Comparison of ENCODE assay signal across 11 mouse cellular contexts in genomic region chr10:117118421-117118831, GRCm38 (mm10). TPM values are rescaled to one million over a fixed set of nuclear protein-coding genes. Genes with fewer than 3 reads are reported as not detected.
A peak's percentile ranks its signal among the peaks of the same experiment; 100 is the strongest.
DNase-seq lines count a peak whose midpoint lies in the region; ATAC-seq and TF ChIP-seq lines count a peak whose summit lies in the region.
"Had no signal": no experiment of that assay in that cellular context is flagged by ENCODE, and none has a peak within 500 bp of the region (broad histone marks: within the 10 kb centered on the region; RNA-seq: fewer than 3 reads in every experiment).

No protein-coding gene starts in this region.

- no peak for ATAC-seq in heart, embryonic 13.5 days (ENCODE audit: extremely low read depth, insufficient number of reproducible peaks, low FRiP score, low TSS enrichment)
- peak; percentile 81 for ATAC-seq in CD4-positive, CD25-positive, alpha-beta regulatory T cell, adult 4 months
- ATAC-seq in heart, postnatal 0 days (ENCODE audit: insufficient read depth, low read depth), result no peak
- ATAC-seq in forebrain, embryonic 14.5 days, result no peak
- ATAC-seq: midbrain, embryonic 16.5 days had no signal

- H3K4me2 ChIP-seq in heart, embryonic 13.5 days, result 0 out of 2 replicates have a peak overlapping the region, but pooled peaks have one; percentile 4
- H3K4me2 ChIP-seq in heart, postnatal 0 days (ENCODE audit: low read depth, low read length), result peak overlapping the region; percentile 33; the same call in 1 of the 2 replicates
- H3K4me2 ChIP-seq in forebrain, embryonic 14.5 days (ENCODE audit: low read length), result no peak overlapping the region
- H3K4me2 ChIP-seq: forebrain, embryonic 12.5 days had no signal

- H3K36me3 ChIP-seq in heart, embryonic 13.5 days, result peaks cover 5% of the 10 kb centered on the region
- no peaks in the 10 kb centered on the region for H3K36me3 ChIP-seq in heart, postnatal 0 days (replicated peaks; ENCODE audit: control insufficient read depth, insufficient read depth, low read length)
- H3K36me3 ChIP-seq in forebrain, embryonic 14.5 days (ENCODE audit: control insufficient read depth, insufficient read depth, low read length), result peaks cover 4% of the 10 kb centered on the region; the same call in 1 of the 2 replicates
- H3K36me3 ChIP-seq: forebrain, embryonic 12.5 days had no signal

- no peaks in the 10 kb centered on the region for H3K27me3 ChIP-seq in heart, embryonic 13.5 days (replicated peaks)
- H3K27me3 ChIP-seq in heart, postnatal 0 days (ENCODE audit: control insufficient read depth, insufficient read depth, low read length), result no peaks in the 10 kb centered on the region
- no peaks in the 10 kb centered on the region for H3K27me3 ChIP-seq in forebrain, embryonic 14.5 days (replicated peaks; ENCODE audit: control insufficient read depth, insufficient read depth, low read length)
- H3K27me3 ChIP-seq: forebrain, embryonic 12.5 days had no signal

- peaks cover 61% of the 10 kb centered on the region for H3K4me1 ChIP-seq in heart, embryonic 13.5 days
- H3K4me1 ChIP-seq in heart, postnatal 0 days (ENCODE audit: control insufficient read depth, insufficient read depth), result peaks cover 49% of the 10 kb centered on the region
- no peaks in the 10 kb centered on the region for H3K4me1 ChIP-seq in forebrain, embryonic 14.5 days (ENCODE audit: control insufficient read depth, insufficient read depth, low read length)

- TF ChIP-seq EP300 in heart, postnatal 0 days (IDR thresholded peaks at IDR 0.05; ENCODE audit: low read depth), result 0 out of 2 replicates have a peak, but pooled peaks have one; percentile 33

- H3K27ac ChIP-seq in heart, embryonic 13.5 days (replicated peaks), result peak overlapping the region; percentile 73
- H3K27ac ChIP-seq in heart, postnatal 0 days (ENCODE audit: low read depth), result peak overlapping the region; percentile 73
- no peak overlapping the region for H3K27ac ChIP-seq in forebrain, embryonic 14.5 days (ENCODE audit: low read depth, low read length)
- H3K27ac ChIP-seq: forebrain, embryonic 12.5 days had no signal

- no peak for TF ChIP-seq CTCF in heart, postnatal 0 days (IDR thresholded peaks at IDR 0.05; ENCODE audit: low read depth)

- no peak for DNase-seq in heart, adult 9 months (ENCODE audit: low spot score in 2 of 2)
- no peak for DNase-seq in heart, postnatal 0 days (ENCODE audit: low spot score)
- peak; percentile 54 to 68 for DNase-seq in thymus, adult 18-20 months
- no peak for DNase-seq in left cerebral cortex, adult 8-10 months (ENCODE audit: low spot score in 2 of 2)
- DNase-seq in forebrain, embryonic 14.5 days (ENCODE audit: low spot score), result no peak
- DNase-seq in ovary, postnatal 10 days (ENCODE audit: low spot score), result no peak
- DNase-seq: cerebellum, adult 11 months had no signal

- H3K9me3 ChIP-seq in heart, embryonic 13.5 days, result no peaks in the 10 kb centered on the region
- no peaks in the 10 kb centered on the region for H3K9me3 ChIP-seq in heart, postnatal 0 days (replicated peaks; ENCODE audit: control insufficient read depth, low read length)
- H3K9me3 ChIP-seq in forebrain, embryonic 14.5 days (replicated peaks; ENCODE audit: control insufficient read depth, low read length), result no peaks in the 10 kb centered on the region
- H3K9me3 ChIP-seq: forebrain, embryonic 12.5 days had no signal

- H3K4me3 ChIP-seq in heart, embryonic 13.5 days, result no peak overlapping the region
- H3K4me3 ChIP-seq in heart, postnatal 0 days (ENCODE audit: low read depth, low read length), result no peak overlapping the region
- no peak overlapping the region for H3K4me3 ChIP-seq in forebrain, embryonic 14.5 days (ENCODE audit: low read depth, low read length)
- H3K4me3 ChIP-seq: forebrain, embryonic 12.5 days had no signal

- WGBS in heart, embryonic 13.5 days, result 51% methylated on average over 7 of the region's 7 CpGs
- 24% methylated on average over 7 of the region's 7 CpGs for whole genome bisulfite sequencing in heart, postnatal 0 days
- WGBS in forebrain, embryonic 14.5 days, result 82% methylated on average over 7 of the region's 7 CpGs

- H3K9ac ChIP-seq in heart, embryonic 13.5 days, result no peak overlapping the region; the same call in 1 of the 2 replicates
- no peak overlapping the region for H3K9ac ChIP-seq in heart, postnatal 0 days (replicated peaks; ENCODE audit: low read depth, low read length)
- no peak overlapping the region for H3K9ac ChIP-seq in forebrain, embryonic 14.5 days (ENCODE audit: low read length)
- H3K9ac ChIP-seq: forebrain, embryonic 12.5 days had no signal

RNA-seq across cellular contexts. Expression of gene Frs2, which starts 29.9 kb away (rescaled TPM):
- polyA plus RNA-seq in heart, embryonic 13.5 days (2015; fragmentation: Nextera tagmentation; extraction: Ambion mirVana), result 14.7 and 16.2 TPM in 2 replicates
- 1 to 10 TPM; 8.4 to 9.3 TPM for polyA plus RNA-seq in CD4-positive, CD25-positive, alpha-beta regulatory T cell, adult 4 months (2017; shearing (Covaris generic))
- 13.2 and 14.1 TPM in 2 replicates for total RNA-seq in heart, postnatal 0 days (2014; rRNA removed; ENCODE audit: low replicate concordance)
- 12.8 and 13.6 TPM in 2 replicates for polyA plus RNA-seq in heart, postnatal 0 days (2015; fragmentation: Nextera tagmentation; extraction: Ambion mirVana)
- 10 to 100 TPM; 36.9 to 39.4 (median 38.6) TPM for total RNA-seq in left cerebral cortex, adult 8-10 months (2022)
- polyA plus RNA-seq in forebrain, embryonic 14.5 days (2014; fragmentation: Nextera tagmentation; extraction: Ambion mirVana), result 27.2 and 28.5 TPM in 2 replicates

RNA-seq across cellular contexts. Expression of gene Cct2, which starts 54.8 kb away (rescaled TPM):
- 171 and 188 TPM in 2 replicates for polyA plus RNA-seq in heart, embryonic 13.5 days (2015; fragmentation: Nextera tagmentation; extraction: Ambion mirVana)
- polyA plus RNA-seq in CD4-positive, CD25-positive, alpha-beta regulatory T cell, adult 4 months (2017; shearing (Covaris generic)), result 100 to 1,000 TPM; 185 to 226 TPM
- total RNA-seq in heart, postnatal 0 days (2014; rRNA removed; ENCODE audit: low replicate concordance), result 154 and 209 TPM in 2 replicates
- 121 and 129 TPM in 2 replicates for polyA plus RNA-seq in heart, postnatal 0 days (2015; fragmentation: Nextera tagmentation; extraction: Ambion mirVana)
- 100 to 1,000 TPM; 148 to 155 (median 154) TPM for total RNA-seq in left cerebral cortex, adult 8-10 months (2022)
- 315 and 330 TPM in 2 replicates for polyA plus RNA-seq in forebrain, embryonic 14.5 days (2014; fragmentation: Nextera tagmentation; extraction: Ambion mirVana)

Comparison
In these comparisons a context has a peak if more than half of its experiments do, and no peak if none do; other contexts are left out.
1. DNase-seq: peak in thymus, adult 18-20 months (2 of 2); none in heart, adult 9 months (0 of 2), heart, postnatal 0 days (single experiment), left cerebral cortex, adult 8-10 months (0 of 2), forebrain, embryonic 14.5 days (single experiment) and ovary, postnatal 10 days (single experiment).